Mouse (Mus musculus) hindbrain, embryonic 13.5 days (tissue): ENCODE results near the gene Sema6d. TPM values are rescaled to one million over a fixed set of nuclear protein-coding genes. Genes with fewer than 3 reads are reported as not detected.

ENCODE experiments used
- ATAC-seq: fragments of 200-750 bp; cut with Nextera tagmentation; 2 replicates; pipeline ENCODE4 v1.8.0; 2017; ENCODE audit warnings: moderate TSS enrichment; ENCODE audit not compliant: low FRiP score
- H3K27ac ChIP-seq: fragments of 300-500 bp; sonication (generic); 2 replicates; pipeline ENCODE4 v1.5.1; 2015; ENCODE audit warnings: inconsistent platforms, mild to moderate bottlenecking, moderate library complexity
- H3K27me3 ChIP-seq: fragments of 300-500 bp; sonication (generic); 2 replicates; pipeline ENCODE4 v1.6.1; 2015; ENCODE audit warnings: mild to moderate bottlenecking, inconsistent platforms
- H3K36me3 ChIP-seq: fragments of 300-500 bp; sonication (generic); 2 replicates; pipeline ENCODE4 v1.6.1; 2015; ENCODE audit warnings: mild to moderate bottlenecking, inconsistent platforms
- H3K4me1 ChIP-seq: fragments of 300-500 bp; sonication (generic); replicated peaks from 2 replicates; pipeline ENCODE4 v1.6.1; 2015; ENCODE audit warnings: inconsistent platforms
- H3K4me2 ChIP-seq: fragments of 300-500 bp; sonication (generic); 2 replicates; pipeline ENCODE4 v1.6.1; 2015; ENCODE audit warnings: inconsistent platforms, mild to moderate bottlenecking, moderate library complexity
- H3K4me3 ChIP-seq: fragments of 300-500 bp; sonication (generic); 2 replicates; pipeline ENCODE4 v1.5.1; 2015; ENCODE audit warnings: mild to moderate bottlenecking, inconsistent platforms
- H3K9ac ChIP-seq: fragments of 300-500 bp; sonication (generic); 2 replicates; pipeline ENCODE4 v1.6.1; 2015; ENCODE audit warnings: mild to moderate bottlenecking, inconsistent platforms
- H3K9me3 ChIP-seq: fragments of 300-500 bp; sonication (generic); 2 replicates; pipeline ENCODE4 v1.6.1; 2016; ENCODE audit warnings: inconsistent platforms
- WGBS: fragments of 180-500 bp; shearing (Covaris S2); methylation state at CpG from one replicate; pipeline ENCODE4 v1.1.7; 2015; 5-methylcytosine and 5-hydroxymethylcytosine counted together
- polyA plus RNA-seq: library from polyadenylated mRNA; unstranded; fragments of >200 nt; fragmentation: Nextera tagmentation; extraction: Ambion mirVana; gene quantifications from 2 replicates; pipeline ENCODE4 v1.2.1, GENCODE M21; 2015

The Sema6d gene
- polyA plus RNA-seq, 1 experiment from 2014 or later: 35.6 TPM

- 79% methylated on average over 1 of the region's 1 CpGs for WGBS
- Histone ChIP-seq H3K27ac (no peak overlapping the region), H3K4me1 (no peaks in the 10 kb centered on the region), H3K9me3 (no peaks in the 10 kb centered on the region), H3K4me2 (no peak overlapping the region), H3K36me3 (no peaks in the 10 kb centered on the region), H3K4me3 (no peak overlapping the region), H3K27me3 (no peaks in the 10 kb centered on the region), H3K9ac (no peak overlapping the region)
- ATAC-seq: no peak
These were observed 296.0 kb downstream of the Sema6d start for GRCm38 (mm10) chr2:124385722-124386121.

DNA sequence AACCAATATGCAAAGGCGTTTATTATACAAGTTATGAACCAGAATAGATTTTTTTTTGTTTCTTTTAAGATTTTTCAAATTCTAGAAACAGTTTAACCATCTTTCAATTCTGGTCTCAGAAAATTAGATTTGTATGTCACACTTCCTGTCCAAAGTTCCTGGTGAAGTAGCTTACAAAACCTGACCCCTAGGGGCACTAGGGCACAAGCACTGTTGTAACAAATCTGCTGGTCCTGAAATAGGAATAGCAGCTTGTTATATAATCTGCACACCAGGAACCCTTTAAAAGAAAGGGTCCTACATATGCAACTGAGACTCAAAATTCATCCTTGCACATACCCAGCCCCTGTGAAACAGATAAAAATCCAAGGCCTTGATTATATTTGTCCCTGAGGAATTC is 298.5 kb downstream of the Sema6d start:
- Histone ChIP-seq H3K4me2 (no peak overlapping the region), H3K36me3 (no peaks in the 10 kb centered on the region), H3K9ac (no peak overlapping the region), H3K27ac (no peak overlapping the region), H3K4me3 (no peak overlapping the region), H3K9me3 (no peaks in the 10 kb centered on the region), H3K27me3 (no peaks in the 10 kb centered on the region), H3K4me1 (no peaks in the 10 kb centered on the region)
- WGBS: 86% methylated on average over 1 of the region's 1 CpGs
- ATAC-seq: no peak

GRCm38 (mm10) chr2:124396733-124397132 is 307.0 kb downstream of the Sema6d start:
- H3K27me3 ChIP-seq: no peaks in the 10 kb centered on the region
- no peaks in the 10 kb centered on the region for H3K36me3 ChIP-seq
- H3K4me1 ChIP-seq: 0 out of 2 replicates have a peak, but pooled peaks cover 1% of the 10 kb centered on the region
- 95% methylated on average over 4 of the region's 4 CpGs for WGBS
- no peaks in the 10 kb centered on the region for H3K9me3 ChIP-seq
- no peak overlapping the region for H3K4me3 ChIP-seq
- H3K9ac ChIP-seq: no peak overlapping the region
- H3K4me2 ChIP-seq: no peak overlapping the region
- no peak overlapping the region for H3K27ac ChIP-seq
- no peak for ATAC-seq

DNA sequence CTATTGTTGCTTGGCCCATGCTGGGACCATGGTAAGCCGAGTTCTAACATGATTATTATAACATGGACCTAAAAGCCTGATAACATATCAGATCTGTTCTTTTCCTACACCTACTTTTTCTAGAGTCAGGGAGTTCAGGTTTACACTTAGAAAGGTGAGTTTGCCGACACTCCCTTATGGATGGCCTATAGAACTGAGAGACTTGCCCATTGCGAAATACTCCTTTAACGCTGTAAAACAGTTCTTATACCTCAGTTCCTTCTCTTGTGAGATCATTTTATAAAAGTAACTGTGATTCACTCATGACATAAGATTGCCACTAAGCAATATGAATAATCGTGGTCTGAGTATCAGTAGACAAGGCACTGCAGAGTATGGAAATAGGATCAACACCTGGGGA is 307.5 kb downstream of the Sema6d start:
- ATAC-seq: no peak
- Histone ChIP-seq H3K27ac (no peak overlapping the region), H3K9ac (no peak overlapping the region), H3K4me2 (no peak overlapping the region), H3K4me3 (no peak overlapping the region), H3K36me3 (no peaks in the 10 kb centered on the region), H3K4me1 (0 out of 2 replicates have a peak, but pooled peaks cover 5% of the 10 kb centered on the region), H3K9me3 (no peaks in the 10 kb centered on the region), H3K27me3 (no peaks in the 10 kb centered on the region)
- 91% methylated on average over 5 of the region's 5 CpGs for WGBS

DNA sequence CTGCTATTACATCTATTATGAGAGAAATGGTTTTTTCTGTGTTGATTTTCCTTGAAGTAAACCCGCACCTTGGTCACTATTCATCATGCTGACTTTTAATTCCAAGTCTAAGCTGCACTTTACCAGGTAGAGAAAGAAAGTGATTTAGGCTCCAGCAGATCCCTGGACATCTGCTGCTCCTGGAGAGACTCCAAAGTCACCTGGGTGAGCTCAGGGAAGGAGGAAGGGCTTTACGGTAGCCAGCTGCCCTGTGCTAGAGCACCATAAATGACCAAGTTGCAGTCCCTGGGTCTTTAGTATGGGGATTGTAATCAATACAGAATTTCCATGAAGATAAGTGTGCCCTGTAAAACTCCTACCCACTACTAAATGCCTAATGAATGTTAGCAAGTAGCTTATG is 309.8 kb downstream of the Sema6d start:
- 96% methylated on average over 2 of the region's 2 CpGs for WGBS
- no peak overlapping the region for H3K27ac ChIP-seq
- H3K9ac ChIP-seq: no peak overlapping the region
- no peaks in the 10 kb centered on the region for H3K36me3 ChIP-seq
- H3K9me3 ChIP-seq: no peaks in the 10 kb centered on the region
- ATAC-seq: no peak
- H3K4me2 ChIP-seq: no peak overlapping the region
- no peaks in the 10 kb centered on the region for H3K27me3 ChIP-seq
- peaks cover 16% of the 10 kb centered on the region for H3K4me1 ChIP-seq
- H3K4me3 ChIP-seq: no peak overlapping the region

DNA sequence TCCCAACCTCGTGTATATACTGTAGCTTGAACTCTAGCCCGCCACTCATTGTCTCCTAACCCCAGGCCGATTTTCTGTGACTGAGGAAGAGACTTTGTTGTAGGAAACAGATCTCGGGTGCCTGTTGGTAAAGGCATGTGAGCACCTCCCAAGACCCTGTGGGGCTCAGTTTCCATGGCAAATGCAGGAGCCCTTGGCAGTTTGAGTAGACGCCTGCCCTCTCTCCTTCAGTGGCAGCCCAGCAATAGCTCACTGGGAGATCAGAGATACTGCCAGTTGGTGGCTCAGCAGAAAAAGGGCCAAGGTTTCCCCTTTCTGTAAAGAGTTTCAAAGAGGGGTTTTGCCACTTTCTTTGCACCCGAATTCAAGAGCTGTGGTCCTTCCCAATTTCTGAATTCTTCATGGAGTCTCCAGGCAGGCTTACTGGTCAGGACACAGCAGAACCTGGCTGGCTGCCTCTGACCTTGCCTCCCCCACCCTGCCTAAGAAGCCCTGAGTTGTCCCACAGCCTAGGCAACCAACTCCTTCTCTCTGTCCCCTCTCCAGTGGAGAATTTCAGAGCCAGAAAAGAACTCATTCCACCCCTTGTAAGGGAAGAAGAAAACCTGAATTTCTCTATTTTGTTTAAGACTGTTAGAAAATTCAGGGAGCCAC is 312.1 kb downstream of the Sema6d start:
- no peak for ATAC-seq
- Histone ChIP-seq H3K9ac (no peak overlapping the region), H3K4me2 (no peak overlapping the region), H3K4me3 (no peak overlapping the region), H3K27ac (no peak overlapping the region), H3K27me3 (no peaks in the 10 kb centered on the region), H3K9me3 (no peaks in the 10 kb centered on the region), H3K36me3 (no peaks in the 10 kb centered on the region), H3K4me1 (peaks cover 20% of the 10 kb centered on the region)
- 62% methylated on average over 6 of the region's 6 CpGs for WGBS

GRCm38 (mm10) chr2:124403571-124403970 is 313.8 kb downstream of the Sema6d start:
- H3K27me3 ChIP-seq: no peaks in the 10 kb centered on the region
- WGBS: 69% methylated on average over 8 of the region's 8 CpGs

GRCm38 (mm10) chr2:124403981-124404380 is 314.2 kb downstream of the Sema6d start:
- no peaks in the 10 kb centered on the region for H3K36me3 ChIP-seq
- no peak for ATAC-seq
- H3K4me3 ChIP-seq: no peak overlapping the region
- no peak overlapping the region for H3K4me2 ChIP-seq
- H3K27me3 ChIP-seq: no peaks in the 10 kb centered on the region
- no peaks in the 10 kb centered on the region for H3K9me3 ChIP-seq
- H3K4me1 ChIP-seq: peaks cover 20% of the 10 kb centered on the region
- H3K9ac ChIP-seq: no peak overlapping the region
- 0 out of 2 replicates have a peak overlapping the region, but pooled peaks have one; percentile 30 for H3K27ac ChIP-seq
- WGBS: 61% methylated on average over 6 of the region's 6 CpGs

More at GRCm38 (mm10) chr2:124403571-124403970, 313.8 kb downstream of the Sema6d start:
- no peak overlapping the region for H3K9ac ChIP-seq
- H3K36me3 ChIP-seq: no peaks in the 10 kb centered on the region
- no peak overlapping the region for H3K4me2 ChIP-seq
- H3K4me3 ChIP-seq: no peak overlapping the region
- ATAC-seq: no peak
- H3K27ac ChIP-seq: no peak overlapping the region
- H3K4me1 ChIP-seq: peaks cover 20% of the 10 kb centered on the region
- H3K9me3 ChIP-seq: no peaks in the 10 kb centered on the region

- Histone ChIP-seq H3K27me3 (no peaks in the 10 kb centered on the region), H3K9ac (no peak overlapping the region), H3K4me1 (peaks cover 20% of the 10 kb centered on the region), H3K4me2 (no peak overlapping the region), H3K4me3 (no peak overlapping the region), H3K27ac (peak overlapping the region; percentile 30; the same call in 1 of the 2 replicates), H3K36me3 (no peaks in the 10 kb centered on the region), H3K9me3 (no peaks in the 10 kb centered on the region)
- ATAC-seq: no peak
- 87% methylated on average over 6 of the region's 6 CpGs for WGBS
These were observed 315.1 kb downstream of the Sema6d start for GRCm38 (mm10) chr2:124404631-124405562.

- Histone ChIP-seq H3K4me2 (no peak overlapping the region), H3K4me1 (peaks cover 11% of the 10 kb centered on the region), H3K9ac (no peak overlapping the region), H3K9me3 (no peaks in the 10 kb centered on the region), H3K4me3 (no peak overlapping the region), H3K27me3 (no peaks in the 10 kb centered on the region), H3K36me3 (no peaks in the 10 kb centered on the region), H3K27ac (no peak overlapping the region)
- ATAC-seq: no peak
- WGBS: 95% methylated on average over 1 of the region's 1 CpGs
These were observed 319.2 kb downstream of the Sema6d start for GRCm38 (mm10) chr2:124408956-124409355.

GRCm38 (mm10) chr2:124416730-124417129 is 327.0 kb downstream of the Sema6d start:
- H3K4me3 ChIP-seq: no peak overlapping the region
- ATAC-seq: no peak
- H3K27ac ChIP-seq: no peak overlapping the region
- no peaks in the 10 kb centered on the region for H3K4me1 ChIP-seq
- WGBS: 75% methylated on average over 3 of the region's 3 CpGs
- no peak overlapping the region for H3K9ac ChIP-seq
- no peaks in the 10 kb centered on the region for H3K9me3 ChIP-seq
- no peaks in the 10 kb centered on the region for H3K27me3 ChIP-seq
- no peak overlapping the region for H3K4me2 ChIP-seq
- no peaks in the 10 kb centered on the region for H3K36me3 ChIP-seq

GRCm38 (mm10) chr2:124418319-124418718 is 328.6 kb downstream of the Sema6d start:
- Histone ChIP-seq H3K36me3 (no peaks in the 10 kb centered on the region), H3K4me2 (no peak overlapping the region), H3K9ac (no peak overlapping the region), H3K4me3 (no peak overlapping the region), H3K9me3 (no peaks in the 10 kb centered on the region), H3K4me1 (no peaks in the 10 kb centered on the region), H3K27me3 (no peaks in the 10 kb centered on the region), H3K27ac (no peak overlapping the region)
- WGBS: 98% methylated on average over 2 of the region's 2 CpGs
- ATAC-seq: no peak
